Mouse (Mus musculus): Measurements from ENCODE around the gene Smim23. TPM values are rescaled to one million over a fixed set of nuclear protein-coding genes. Genes with fewer than 3 reads are reported as not detected.

Gene Smim23
- polyA plus RNA-seq, 1 experiment from 2014 or later: not detected

DNA sequence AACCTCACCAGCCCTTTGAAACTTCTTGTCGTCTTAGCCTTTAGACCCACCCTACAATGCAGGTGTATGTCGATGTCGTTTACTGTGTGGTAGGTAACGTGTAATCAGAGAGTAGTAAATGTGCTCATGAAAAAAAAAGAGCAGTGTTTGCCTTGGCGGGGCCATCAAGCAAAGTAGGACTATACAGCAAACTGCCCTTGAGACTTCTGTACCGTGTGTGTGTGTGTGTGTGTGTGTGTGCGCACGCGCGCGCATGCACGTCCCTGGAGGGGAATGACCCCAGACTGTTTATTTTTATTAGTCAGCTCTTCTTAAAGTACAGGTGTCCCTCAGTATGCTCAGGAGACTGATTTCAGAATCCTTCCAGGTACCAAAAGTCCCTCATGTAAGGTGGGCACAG lies 6.8 kb downstream of the Smim23 start:
- no peak overlapping the region for H3K4me2 ChIP-seq (ENCODE audit: low read length)
- no peaks in the 10 kb centered on the region for H3K36me3 ChIP-seq (ENCODE audit: control insufficient read depth, insufficient read depth, low read length)

DNA sequence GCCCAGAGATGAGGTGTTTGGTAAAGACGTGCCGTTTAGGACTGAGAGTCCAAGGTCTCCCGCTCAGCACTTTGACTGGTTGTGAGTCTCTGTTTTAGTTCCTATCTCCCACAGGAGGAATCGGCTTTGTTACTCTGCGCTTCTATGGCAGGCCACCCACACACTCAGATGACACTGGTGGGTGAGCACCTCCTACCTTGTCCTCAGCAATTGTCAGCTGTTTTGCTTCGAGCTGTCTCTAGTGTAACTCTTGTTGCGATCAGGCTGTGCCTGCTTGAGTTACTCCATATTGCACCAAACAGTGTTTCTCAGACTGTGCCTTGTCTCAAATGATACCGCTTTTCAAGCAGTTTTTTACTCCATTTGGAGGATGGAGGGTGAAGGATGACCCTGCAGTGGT lies 10.1 kb downstream of the Smim23 start:
- H3K27me3 ChIP-seq (replicated peaks; ENCODE audit: control insufficient read depth, insufficient read depth, low read length): no peaks in the 10 kb centered on the region; the same call in 1 of the 2 replicates
- no peak overlapping the region for H3K4me2 ChIP-seq (ENCODE audit: low read length)
- no peaks in the 10 kb centered on the region for H3K4me1 ChIP-seq (ENCODE audit: control insufficient read depth, insufficient read depth, low read depth, low read length)
- H3K4me3 ChIP-seq (ENCODE audit: low read length): no peak overlapping the region
- WGBS: 93% methylated on average over 8 of the region's 8 CpGs
- no peak overlapping the region for H3K27ac ChIP-seq (ENCODE audit: low read depth, low read length)
- H3K9ac ChIP-seq (ENCODE audit: low read depth, low read length): no peak overlapping the region
- no peaks in the 10 kb centered on the region for H3K36me3 ChIP-seq (ENCODE audit: control insufficient read depth, insufficient read depth, low read length)
- ATAC-seq: no peak
- H3K9me3 ChIP-seq (ENCODE audit: control insufficient read depth, low read length): no peaks in the 10 kb centered on the region

More for the DNA sequence above, 6.8 kb downstream of the Smim23 start:
- 95% methylated on average over 12 of the region's 12 CpGs for WGBS
- H3K4me3 ChIP-seq (ENCODE audit: low read length): no peak overlapping the region
- H3K4me1 ChIP-seq (ENCODE audit: control insufficient read depth, insufficient read depth, low read depth, low read length): no peaks in the 10 kb centered on the region
- ATAC-seq: no peak
- no peak overlapping the region for H3K27ac ChIP-seq (ENCODE audit: low read depth, low read length)
- H3K9me3 ChIP-seq (ENCODE audit: control insufficient read depth, low read length): no peaks in the 10 kb centered on the region
- no peaks in the 10 kb centered on the region for H3K27me3 ChIP-seq (replicated peaks; ENCODE audit: control insufficient read depth, insufficient read depth, low read length)
- H3K9ac ChIP-seq (ENCODE audit: low read depth, low read length): no peak overlapping the region

DNA sequence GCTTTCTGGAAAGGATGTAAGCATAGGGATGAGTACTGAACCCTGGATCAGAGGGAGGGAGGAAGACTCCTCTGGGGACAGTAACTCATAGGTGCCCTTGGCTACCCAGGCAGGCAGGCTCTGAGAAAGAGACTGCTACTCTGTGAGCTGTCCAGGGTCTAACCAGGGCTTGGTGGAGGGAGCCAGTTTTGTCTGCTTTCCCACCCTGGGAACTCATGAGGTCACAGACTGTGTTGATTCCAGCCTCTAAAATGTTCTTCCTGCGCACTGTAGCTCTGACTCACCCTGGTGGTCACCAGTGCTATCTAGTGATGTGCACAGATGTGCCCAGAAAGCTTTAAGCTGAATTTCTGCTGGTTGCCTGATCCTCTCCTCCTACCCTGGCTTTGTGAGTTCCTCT lies 15.3 kb downstream of the Smim23 start:
- H3K36me3 ChIP-seq (ENCODE audit: control insufficient read depth, insufficient read depth, low read length): no peaks in the 10 kb centered on the region
- H3K9me3 ChIP-seq (ENCODE audit: control insufficient read depth, low read length): no peaks in the 10 kb centered on the region
- no peaks in the 10 kb centered on the region for H3K4me1 ChIP-seq (ENCODE audit: control insufficient read depth, insufficient read depth, low read depth, low read length)
- WGBS: 73% methylated on average over 1 of the region's 1 CpGs
- H3K9ac ChIP-seq (ENCODE audit: low read depth, low read length): no peak overlapping the region
- H3K4me3 ChIP-seq (ENCODE audit: low read length): no peak overlapping the region
- ATAC-seq: no peak
- no peak overlapping the region for H3K27ac ChIP-seq (ENCODE audit: low read depth, low read length)
- H3K27me3 ChIP-seq (replicated peaks; ENCODE audit: control insufficient read depth, insufficient read depth, low read length): no peaks in the 10 kb centered on the region; the same call in 1 of the 2 replicates
- H3K4me2 ChIP-seq (ENCODE audit: low read length): no peak overlapping the region

DNA sequence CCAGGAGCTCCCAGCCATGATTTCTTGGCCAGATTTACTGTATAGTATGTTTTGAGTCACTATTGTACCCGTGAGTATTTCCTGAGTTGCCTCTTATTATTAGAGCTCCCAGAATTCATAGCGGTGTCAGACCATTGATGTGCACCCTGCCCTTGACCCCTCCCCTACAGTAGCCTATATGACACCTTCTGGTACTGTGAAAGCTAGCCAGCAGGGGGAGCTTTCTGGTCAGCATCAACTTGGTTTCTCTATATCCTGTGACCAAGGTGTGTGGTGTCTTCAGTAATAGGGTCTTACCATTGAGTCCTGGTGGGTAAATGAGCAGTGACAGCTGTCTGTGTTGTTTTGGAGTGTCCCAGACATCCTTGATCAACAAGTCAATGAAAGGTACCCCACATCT lies 18.4 kb downstream of the Smim23 start:
- 22% methylated on average over 2 of the region's 2 CpGs for WGBS
- no peak overlapping the region for H3K4me3 ChIP-seq (ENCODE audit: low read length)
- H3K9ac ChIP-seq (ENCODE audit: low read depth, low read length): no peak overlapping the region
- no peak overlapping the region for H3K4me2 ChIP-seq (ENCODE audit: low read length)
- no peaks in the 10 kb centered on the region for H3K36me3 ChIP-seq (ENCODE audit: control insufficient read depth, insufficient read depth, low read length)
- H3K4me1 ChIP-seq (ENCODE audit: control insufficient read depth, insufficient read depth, low read depth, low read length): peaks cover 6% of the 10 kb centered on the region
- peak; percentile 64; the same call in 1 of the 2 replicates for ATAC-seq
- H3K27ac ChIP-seq (ENCODE audit: low read depth, low read length): no peak overlapping the region
- H3K27me3 ChIP-seq (replicated peaks; ENCODE audit: control insufficient read depth, insufficient read depth, low read length): no peaks in the 10 kb centered on the region; the same call in 1 of the 2 replicates
- H3K9me3 ChIP-seq (ENCODE audit: control insufficient read depth, low read length): no peaks in the 10 kb centered on the region

DNA sequence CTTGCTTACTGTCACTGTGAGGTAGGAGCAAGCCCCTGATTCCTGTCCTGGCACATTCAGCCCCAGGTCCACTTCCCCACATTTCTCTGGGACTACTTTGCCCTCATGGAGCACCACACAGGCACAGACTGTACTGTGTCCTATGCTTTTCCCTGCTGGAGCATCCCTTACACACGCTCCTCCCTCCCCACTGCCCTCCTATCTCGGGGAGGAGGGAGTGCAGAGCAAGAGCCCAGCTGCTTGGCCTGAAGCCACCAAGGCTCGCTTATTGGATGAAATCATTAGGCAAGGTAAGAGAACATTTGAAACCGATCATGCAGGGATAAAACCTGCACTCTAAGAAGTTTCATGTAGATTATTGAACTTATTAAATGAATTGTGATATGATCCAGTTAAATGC lies 20.7 kb downstream of the Smim23 start:
- H3K4me2 ChIP-seq (ENCODE audit: low read length): no peak overlapping the region
- no peaks in the 10 kb centered on the region for H3K27me3 ChIP-seq (replicated peaks; ENCODE audit: control insufficient read depth, insufficient read depth, low read length)
- 48% methylated on average over 4 of the region's 4 CpGs for WGBS
- H3K36me3 ChIP-seq (ENCODE audit: control insufficient read depth, insufficient read depth, low read length): no peaks in the 10 kb centered on the region
- no peak overlapping the region for H3K9ac ChIP-seq (ENCODE audit: low read depth, low read length)
- H3K4me1 ChIP-seq (ENCODE audit: control insufficient read depth, insufficient read depth, low read depth, low read length): peaks cover 9% of the 10 kb centered on the region
- H3K9me3 ChIP-seq (ENCODE audit: control insufficient read depth, low read length): no peaks in the 10 kb centered on the region
- H3K27ac ChIP-seq (ENCODE audit: low read depth, low read length): no peak overlapping the region
- ATAC-seq: no peak
- H3K4me3 ChIP-seq (ENCODE audit: low read length): no peak overlapping the region

DNA sequence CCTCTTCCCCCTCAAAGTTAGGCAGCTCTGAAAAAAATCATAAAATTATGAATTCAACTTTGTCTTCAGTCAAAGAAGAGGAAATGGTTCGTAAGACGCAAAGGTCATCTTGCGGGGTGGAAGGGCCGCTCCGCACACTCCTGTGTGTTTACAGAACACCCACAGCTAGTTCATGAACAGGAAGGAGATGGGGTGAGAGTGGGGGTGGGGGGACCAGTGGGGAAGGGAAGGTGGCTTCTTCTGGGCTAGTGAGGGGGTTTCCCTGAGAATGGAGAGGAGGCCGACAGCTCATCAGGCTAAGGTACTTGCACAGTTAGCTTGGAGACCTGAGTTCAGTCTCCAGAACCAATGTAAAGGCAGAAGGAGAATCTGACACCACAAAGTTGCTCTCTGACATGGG lies 22.7 kb downstream of the Smim23 start:
- Histone ChIP-seq H3K9ac (ENCODE audit: low read depth, low read length) (no peak overlapping the region), H3K4me2 (ENCODE audit: low read length) (no peak overlapping the region), H3K4me1 (ENCODE audit: control insufficient read depth, insufficient read depth, low read depth, low read length) (peaks cover 9% of the 10 kb centered on the region), H3K36me3 (ENCODE audit: control insufficient read depth, insufficient read depth, low read length) (no peaks in the 10 kb centered on the region), H3K27ac (ENCODE audit: low read depth, low read length) (no peak overlapping the region), H3K9me3 (ENCODE audit: control insufficient read depth, low read length) (no peaks in the 10 kb centered on the region), H3K4me3 (ENCODE audit: low read length) (no peak overlapping the region), H3K27me3 (replicated peaks; ENCODE audit: control insufficient read depth, insufficient read depth, low read length) (no peaks in the 10 kb centered on the region)
- 94% methylated on average over 6 of the region's 6 CpGs for WGBS
- ATAC-seq: no peak

DNA sequence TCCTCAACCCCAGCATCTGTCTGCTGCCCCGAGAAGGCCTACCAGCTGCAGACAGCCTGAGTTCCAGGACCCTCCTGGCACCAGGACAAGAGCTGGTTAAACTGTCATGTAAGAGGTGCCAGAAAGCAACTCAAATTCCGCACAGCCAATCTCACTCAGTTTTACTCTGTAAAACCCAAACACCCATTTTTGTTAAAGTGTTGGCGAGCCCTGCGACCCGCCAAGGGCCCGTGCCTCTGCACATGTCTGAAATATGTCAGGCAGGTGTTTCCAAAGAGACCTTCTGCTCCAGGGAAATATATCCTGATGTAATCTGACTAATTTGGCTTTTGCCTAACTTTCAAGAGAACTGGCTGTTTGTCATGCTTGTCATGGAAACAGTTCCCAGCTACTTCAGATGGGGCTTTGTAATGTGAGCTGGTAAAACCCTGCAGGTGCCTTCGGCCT lies 23.5 kb downstream of the Smim23 start:
- H3K4me3 ChIP-seq (ENCODE audit: low read length): no peak overlapping the region
- no peaks in the 10 kb centered on the region for H3K36me3 ChIP-seq (ENCODE audit: control insufficient read depth, insufficient read depth, low read length)
- H3K4me1 ChIP-seq (ENCODE audit: control insufficient read depth, insufficient read depth, low read depth, low read length): peaks cover 9% of the 10 kb centered on the region
- H3K27me3 ChIP-seq (replicated peaks; ENCODE audit: control insufficient read depth, insufficient read depth, low read length): no peaks in the 10 kb centered on the region
- H3K27ac ChIP-seq (ENCODE audit: low read depth, low read length): 0 out of 2 replicates have a peak overlapping the region, but pooled peaks have one; percentile 20
- H3K9me3 ChIP-seq (ENCODE audit: control insufficient read depth, low read length): no peaks in the 10 kb centered on the region
- no peak overlapping the region for H3K4me2 ChIP-seq (ENCODE audit: low read length)
- no peak overlapping the region for H3K9ac ChIP-seq (ENCODE audit: low read depth, low read length)
- 48% methylated on average over 7 of the region's 7 CpGs for WGBS
- ATAC-seq: peak; percentile 50; the same call in 1 of the 2 replicates

DNA sequence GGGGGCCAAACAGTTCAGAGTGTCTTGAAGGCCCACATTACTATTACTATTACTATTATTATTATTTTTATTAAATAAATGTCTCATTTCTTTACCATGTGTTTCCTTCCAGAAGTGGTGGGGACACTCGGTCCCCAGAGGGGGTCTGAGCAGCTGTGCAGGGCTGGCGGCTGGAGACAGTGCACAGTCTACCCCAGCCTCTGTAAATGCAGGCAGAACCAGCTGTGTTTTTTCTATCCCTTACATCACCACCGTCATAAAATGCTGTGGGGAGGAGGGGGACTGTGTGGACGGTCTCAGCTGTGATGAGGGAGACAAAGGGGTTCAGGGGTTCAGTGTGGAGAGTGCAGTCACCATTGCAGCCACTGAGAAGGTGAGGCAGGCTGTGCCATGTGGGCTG lies 26.0 kb downstream of the Smim23 start:
- Histone ChIP-seq H3K27me3 (replicated peaks; ENCODE audit: control insufficient read depth, insufficient read depth, low read length) (no peaks in the 10 kb centered on the region), H3K4me2 (ENCODE audit: low read length) (no peak overlapping the region), H3K27ac (ENCODE audit: low read depth, low read length) (no peak overlapping the region), H3K9ac (ENCODE audit: low read depth, low read length) (no peak overlapping the region), H3K36me3 (ENCODE audit: control insufficient read depth, insufficient read depth, low read length) (no peaks in the 10 kb centered on the region), H3K9me3 (ENCODE audit: control insufficient read depth, low read length) (no peaks in the 10 kb centered on the region), H3K4me1 (ENCODE audit: control insufficient read depth, insufficient read depth, low read depth, low read length) (peaks cover 9% of the 10 kb centered on the region), H3K4me3 (ENCODE audit: low read length) (no peak overlapping the region)
- no peak for ATAC-seq
- 52% methylated on average over 4 of the region's 4 CpGs for WGBS

DNA sequence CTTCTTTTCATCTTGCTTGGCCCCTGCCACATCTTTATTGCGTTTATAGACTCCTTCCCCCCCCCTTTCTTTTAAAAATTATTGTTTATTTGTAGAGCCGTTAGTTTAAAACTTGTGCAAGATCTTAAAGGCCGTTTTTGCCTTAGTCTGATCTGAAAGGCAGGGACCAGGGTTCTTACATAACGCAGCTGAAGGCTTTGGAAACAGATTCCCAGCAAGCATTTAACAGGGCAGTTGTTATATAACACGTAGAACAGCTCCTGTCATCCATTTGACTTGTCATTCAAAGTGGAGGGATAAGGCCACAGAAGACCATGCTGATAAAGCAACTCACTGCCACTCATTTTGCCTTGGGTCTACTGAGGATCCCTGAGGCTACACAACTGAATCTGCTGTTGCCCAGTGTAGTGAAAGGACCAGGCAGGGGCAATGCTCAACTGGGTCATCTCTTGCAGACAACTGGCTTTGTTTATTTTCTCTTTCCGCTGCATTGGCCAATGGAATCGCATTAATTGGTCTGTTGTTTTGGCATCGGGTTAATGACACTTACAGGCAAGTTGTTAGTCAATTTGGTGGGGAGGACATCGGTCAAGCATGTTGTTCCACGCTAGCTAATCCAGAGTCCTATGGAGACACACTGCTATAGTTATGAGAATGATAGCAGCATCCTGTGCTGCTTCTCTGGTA lies 29.5 kb downstream of the Smim23 start:
- H3K27ac ChIP-seq (ENCODE audit: low read depth, low read length): no peak overlapping the region
- ATAC-seq: no peak
- no peak overlapping the region for H3K4me2 ChIP-seq (ENCODE audit: low read length)
- no peaks in the 10 kb centered on the region for H3K9me3 ChIP-seq (ENCODE audit: control insufficient read depth, low read length)
- H3K27me3 ChIP-seq (replicated peaks; ENCODE audit: control insufficient read depth, insufficient read depth, low read length): no peaks in the 10 kb centered on the region
- no peak overlapping the region for H3K4me3 ChIP-seq (ENCODE audit: low read length)
- WGBS: 69% methylated on average over 10 of the region's 10 CpGs
- no peaks in the 10 kb centered on the region for H3K4me1 ChIP-seq (ENCODE audit: control insufficient read depth, insufficient read depth, low read depth, low read length)
- H3K9ac ChIP-seq (ENCODE audit: low read depth, low read length): no peak overlapping the region
- H3K36me3 ChIP-seq (ENCODE audit: control insufficient read depth, insufficient read depth, low read length): no peaks in the 10 kb centered on the region
